Mouse (Mus musculus) forebrain, embryonic 16.5 days (tissue): ENCODE measurements around the gene Psmb7. TPM values are rescaled to one million over a fixed set of nuclear protein-coding genes. Genes with fewer than 3 reads are reported as not detected.
A peak's percentile ranks its signal among the peaks of the same experiment; 100 is the strongest.

Experiments
- ATAC-seq: fragments of 200-750 bp; cut with Nextera tagmentation; 2 replicates; pipeline ENCODE4 v1.8.0; 2017; ENCODE audit warnings: mild to moderate bottlenecking, moderate library complexity
- H3K27ac ChIP-seq: fragments of 300-500 bp; sonication (generic); 2 replicates; pipeline ENCODE4 v1.5.1; 2014; ENCODE audit warnings: low read length, control low read depth
- H3K27me3 ChIP-seq: fragments of 300-500 bp; sonication (generic); replicated peaks from 2 replicates; pipeline ENCODE4 v1.6.1; 2014; ENCODE audit warnings: low read length; ENCODE audit not compliant: control insufficient read depth, insufficient read depth
- H3K36me3 ChIP-seq: fragments of 300-500 bp; sonication (generic); 2 replicates; pipeline ENCODE4 v1.6.1; 2014; ENCODE audit not compliant: control insufficient read depth, insufficient read depth
- H3K4me1 ChIP-seq: fragments of 300-500 bp; sonication (generic); replicated peaks from 2 replicates; pipeline ENCODE4 v1.6.1; 2014; ENCODE audit warnings: low read length; ENCODE audit not compliant: control insufficient read depth, insufficient read depth
- H3K4me2 ChIP-seq: fragments of 300-500 bp; sonication (generic); 2 replicates; pipeline ENCODE4 v1.6.1; 2014; ENCODE audit warnings: mild to moderate bottlenecking, low read length, control low read depth
- H3K4me3 ChIP-seq: fragments of 300-500 bp; sonication (generic); replicated peaks from 2 replicates; pipeline ENCODE4 v1.5.1; 2014; ENCODE audit warnings: mild to moderate bottlenecking, low read length, control low read depth
- H3K9ac ChIP-seq: fragments of 300-500 bp; sonication (generic); replicated peaks from 2 replicates; pipeline ENCODE4 v1.6.1; 2014; ENCODE audit warnings: low read depth, low read length, control low read depth
- H3K9me3 ChIP-seq: fragments of 300-500 bp; sonication (generic); 2 replicates; pipeline ENCODE4 v1.6.1; 2016; ENCODE audit warnings: low read length; ENCODE audit not compliant: control insufficient read depth
- WGBS: fragments of 180-500 bp; shearing (Covaris S2); extraction: QIAGEN DNeasy Blood & Tissue Kit; methylation state at CpG from one replicate; pipeline ENCODE4 v1.1.7; 2014; 5-methylcytosine and 5-hydroxymethylcytosine counted together
- polyA plus RNA-seq: library from polyadenylated mRNA; unstranded; fragments of >200 nt; fragmentation: Nextera tagmentation; extraction: Ambion mirVana; gene quantifications from 2 replicates; pipeline ENCODE4 v1.2.1, GENCODE M21; 2015

The Psmb7 gene
- polyA plus RNA-seq, 1 experiment from 2014 or later = 289 TPM

DNA sequence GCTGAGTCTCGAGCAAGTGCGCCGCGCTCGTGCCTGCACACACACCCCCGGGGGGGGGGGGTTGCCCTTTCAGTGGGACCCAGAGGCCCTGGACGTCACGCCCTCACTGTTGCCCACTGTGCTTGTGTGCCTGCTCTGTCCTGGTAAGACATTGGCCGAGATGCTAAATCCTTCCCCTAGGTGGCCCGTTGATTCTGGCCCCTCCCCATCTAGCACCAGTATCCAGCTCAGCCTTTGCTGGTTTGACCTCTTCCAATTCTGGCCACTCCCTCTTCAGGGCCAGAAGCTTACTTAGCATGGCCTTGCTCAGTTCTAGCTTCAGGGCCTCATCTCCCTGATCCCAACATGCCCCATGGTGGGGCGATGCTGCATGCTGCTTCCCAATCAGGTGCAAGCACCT, 28.6 kb upstream of the Psmb7 start:
- no peaks in the 10 kb centered on the region for H3K36me3 ChIP-seq
- no peak overlapping the region for H3K4me2 ChIP-seq
- no peak overlapping the region for H3K9ac ChIP-seq
- no peak overlapping the region for H3K27ac ChIP-seq
- H3K27me3 ChIP-seq = no peaks in the 10 kb centered on the region
- no peaks in the 10 kb centered on the region; the same call in 1 of the 2 replicates for H3K4me1 ChIP-seq
- no peak for ATAC-seq
- no peaks in the 10 kb centered on the region for H3K9me3 ChIP-seq
- 68% methylated on average over 11 of the region's 11 CpGs for WGBS
- H3K4me3 ChIP-seq = no peak overlapping the region

DNA sequence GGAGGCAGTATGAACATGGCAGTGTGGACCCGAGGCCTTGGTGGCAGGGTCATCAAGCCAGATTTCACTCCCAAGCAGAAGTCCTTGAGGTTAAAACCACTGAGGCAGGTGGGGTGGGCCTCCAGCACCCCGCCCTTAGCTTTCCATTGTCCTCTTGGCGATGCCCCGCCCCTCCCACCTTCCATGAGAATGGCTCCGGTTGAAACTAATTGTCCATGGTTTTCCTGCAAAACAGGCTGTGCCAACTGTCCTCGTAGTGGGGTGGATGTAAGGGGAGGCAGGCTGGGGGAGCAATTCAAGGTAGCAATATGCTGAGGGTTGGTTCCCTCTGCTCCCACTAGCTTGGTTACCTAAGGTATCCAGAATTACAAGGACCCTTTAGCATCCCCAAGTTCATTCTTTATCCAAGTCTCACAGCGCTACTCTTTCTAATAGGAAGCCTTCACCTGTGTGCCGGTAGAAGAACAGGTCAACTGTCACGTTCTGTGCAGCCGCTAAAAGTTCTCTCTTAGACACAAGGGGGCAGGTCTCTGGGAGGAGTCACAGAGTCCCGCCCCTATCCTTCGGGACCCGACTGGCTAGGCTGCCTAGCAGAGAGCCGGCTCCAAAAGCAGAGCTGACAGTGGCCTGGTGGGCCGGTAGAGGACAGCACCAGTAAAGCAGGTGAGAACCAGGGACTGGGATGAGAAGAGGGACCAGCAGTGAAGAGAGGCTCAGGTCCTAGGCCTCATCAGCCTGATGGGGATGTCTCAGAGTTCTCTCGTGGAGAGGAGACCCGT, 25.1 kb upstream of the Psmb7 start:
- Histone ChIP-seq H3K9me3 (no peaks in the 10 kb centered on the region), H3K4me2 (peak overlapping the region; percentile 7; the same call in 1 of the 2 replicates), H3K4me1 (no peaks in the 10 kb centered on the region; the same call in 1 of the 2 replicates), H3K9ac (no peak overlapping the region), H3K27ac (no peak overlapping the region), H3K4me3 (peak overlapping the region; percentile 13; the same call in 1 of the 2 replicates), H3K36me3 (no peaks in the 10 kb centered on the region), H3K27me3 (no peaks in the 10 kb centered on the region)
- ATAC-seq = peak; percentile 52; the same call in 1 of the 2 replicates
- 11% methylated on average over 17 of the region's 17 CpGs for WGBS

DNA sequence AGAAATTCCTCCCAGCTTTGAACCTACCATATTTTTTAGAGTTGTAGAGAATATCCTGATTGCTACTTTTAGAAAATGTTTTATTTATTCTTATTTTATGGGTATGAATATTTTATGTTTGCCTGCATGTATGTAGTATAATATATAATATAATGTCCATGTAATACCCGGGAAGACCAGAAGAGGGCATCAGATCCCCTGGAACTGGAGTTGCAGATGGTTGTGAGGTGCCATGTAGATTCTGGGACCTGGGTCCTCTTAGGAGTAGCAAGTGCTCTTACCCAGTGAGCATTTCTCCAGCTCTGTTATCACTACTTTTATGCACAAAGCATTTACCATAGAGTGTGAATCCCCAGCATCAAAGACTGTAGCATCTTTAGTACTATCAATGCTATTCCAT, 17.5 kb upstream of the Psmb7 start:
- WGBS = 0% methylated on average over 1 of the region's 1 CpGs

DNA sequence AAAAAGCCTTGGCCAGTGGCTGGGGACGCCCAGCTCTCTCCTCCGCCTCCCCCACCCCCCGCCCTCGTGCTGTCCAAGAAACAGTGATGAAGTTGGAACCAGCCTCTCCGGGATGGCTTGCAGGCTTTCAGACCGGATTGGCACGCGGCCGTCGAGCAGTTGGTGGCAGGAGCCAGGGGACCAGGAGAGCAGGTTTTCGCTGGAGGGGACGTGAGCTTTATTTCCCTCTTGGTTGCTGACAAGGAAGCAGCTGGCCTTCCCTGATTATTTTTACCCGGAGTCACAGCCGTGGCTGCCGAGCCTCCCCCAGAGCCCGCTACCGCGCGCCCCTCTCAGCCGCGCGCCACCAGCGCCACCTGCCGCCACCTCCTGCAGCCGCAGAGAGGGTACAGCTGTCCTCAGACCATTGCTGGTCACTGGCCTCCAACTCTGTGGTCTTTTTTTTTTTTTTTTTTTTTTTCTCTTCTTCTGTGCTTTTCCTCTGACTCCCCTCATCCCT, 14.5 kb upstream of the Psmb7 start:
- peak; percentile 99 for ATAC-seq
- Histone ChIP-seq H3K4me2 (peak overlapping the region; percentile 68), H3K9ac (peak overlapping the region; percentile 63), H3K9me3 (no peaks in the 10 kb centered on the region), H3K36me3 (no peaks in the 10 kb centered on the region), H3K4me3 (peak overlapping the region; percentile 50), H3K27ac (peak overlapping the region; percentile 78), H3K27me3 (no peaks in the 10 kb centered on the region), H3K4me1 (no peaks in the 10 kb centered on the region)
- under 1% methylated on average over 25 of the region's 25 CpGs for WGBS

More for the DNA sequence above, 17.5 kb upstream of the Psmb7 start:
- Histone ChIP-seq H3K4me2 (no peak overlapping the region), H3K4me3 (no peak overlapping the region), H3K27ac (no peak overlapping the region), H3K27me3 (no peaks in the 10 kb centered on the region), H3K4me1 (no peaks in the 10 kb centered on the region), H3K9me3 (no peaks in the 10 kb centered on the region), H3K9ac (no peak overlapping the region), H3K36me3 (no peaks in the 10 kb centered on the region)
- ATAC-seq = no peak

DNA sequence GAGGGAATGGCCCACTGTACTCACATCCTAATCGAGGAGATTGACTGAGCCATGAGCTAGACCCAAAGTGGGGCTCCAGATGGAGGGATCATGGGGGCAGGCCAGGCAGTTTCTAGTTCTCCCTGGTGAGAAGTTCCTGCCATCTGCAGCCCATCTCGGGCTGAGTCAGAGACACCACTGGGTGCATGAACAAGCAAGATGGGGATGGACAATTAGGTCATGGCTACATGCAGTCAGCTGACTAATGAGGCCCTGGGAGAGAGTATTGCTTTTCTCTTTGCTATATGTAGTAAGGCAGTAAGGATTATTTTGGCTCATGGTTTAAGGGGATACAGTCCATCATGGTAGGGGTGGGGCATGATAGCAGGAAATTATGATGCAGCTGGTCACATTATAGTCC, 9.8 kb upstream of the Psmb7 start:
- H3K9ac ChIP-seq = no peak overlapping the region
- 86% methylated on average over 2 of the region's 2 CpGs for WGBS
- ATAC-seq = no peak
- H3K4me3 ChIP-seq = no peak overlapping the region
- no peaks in the 10 kb centered on the region; the same call in 1 of the 2 replicates for H3K4me1 ChIP-seq
- H3K27me3 ChIP-seq = no peaks in the 10 kb centered on the region
- no peaks in the 10 kb centered on the region for H3K36me3 ChIP-seq
- no peak overlapping the region for H3K27ac ChIP-seq
- H3K4me2 ChIP-seq = no peak overlapping the region
- H3K9me3 ChIP-seq = no peaks in the 10 kb centered on the region

DNA sequence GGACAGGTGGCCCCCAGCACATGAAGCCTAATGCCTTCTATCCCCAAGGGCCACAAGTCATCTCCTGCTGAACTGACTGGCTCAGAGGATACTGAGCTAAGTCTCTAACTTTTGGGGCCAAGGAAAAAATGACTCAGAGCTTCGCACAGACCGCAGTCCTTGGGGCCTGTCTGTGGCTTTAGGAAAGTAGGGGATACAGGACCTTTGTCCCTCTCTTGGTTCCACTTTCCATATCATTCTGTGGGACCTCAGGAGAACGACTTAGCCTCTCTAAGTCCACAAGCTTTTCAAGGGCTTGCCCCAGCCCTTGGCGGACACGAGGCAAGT, 9.4 kb upstream of the Psmb7 start:
- 89% methylated on average over 5 of the region's 5 CpGs for WGBS
- no peak overlapping the region for H3K9ac ChIP-seq
- H3K36me3 ChIP-seq = no peaks in the 10 kb centered on the region
- no peaks in the 10 kb centered on the region for H3K27me3 ChIP-seq
- H3K9me3 ChIP-seq = no peaks in the 10 kb centered on the region
- ATAC-seq = no peak
- no peak overlapping the region for H3K4me2 ChIP-seq
- H3K4me3 ChIP-seq = no peak overlapping the region
- H3K4me1 ChIP-seq = no peaks in the 10 kb centered on the region; the same call in 1 of the 2 replicates
- no peak overlapping the region for H3K27ac ChIP-seq

DNA sequence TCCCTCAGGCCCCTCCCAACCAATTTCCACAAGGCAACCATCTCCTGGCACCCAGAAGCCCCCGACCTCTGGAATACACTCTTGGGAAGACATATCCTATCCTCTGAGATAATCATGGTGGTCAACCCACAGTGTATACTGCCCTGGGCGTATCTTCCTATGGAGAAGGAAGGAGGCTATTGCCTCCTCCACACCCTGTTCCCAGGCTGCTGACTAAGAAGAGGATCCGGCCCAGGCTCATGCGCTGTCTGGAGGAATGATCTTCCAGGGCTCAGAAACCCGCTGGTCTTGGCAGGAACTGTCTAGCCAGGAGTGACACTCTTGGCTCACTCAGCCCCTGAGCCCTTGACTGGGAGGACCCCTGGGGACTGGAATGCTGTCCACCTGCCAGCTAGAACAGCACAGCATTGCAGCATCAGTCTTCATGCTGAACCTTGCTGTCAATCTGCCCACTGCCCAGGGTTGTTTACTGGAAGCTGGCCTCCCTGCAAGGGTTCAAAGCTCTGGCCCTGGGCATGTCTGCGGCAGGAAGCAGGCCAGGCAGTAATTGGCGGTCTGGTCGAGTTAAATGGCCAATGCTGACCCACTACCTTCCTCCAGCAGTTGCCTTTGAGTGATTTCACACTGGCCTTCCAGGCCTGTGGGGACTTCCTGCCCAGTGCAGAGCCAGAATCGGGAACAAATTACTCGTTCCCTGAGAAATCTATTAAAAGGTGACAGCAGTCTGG, 8.8 kb upstream of the Psmb7 start:
- H3K27me3 ChIP-seq = no peaks in the 10 kb centered on the region
- no peak overlapping the region for H3K4me3 ChIP-seq
- H3K4me1 ChIP-seq = no peaks in the 10 kb centered on the region; the same call in none of the 2 replicates
- WGBS = 72% methylated on average over 10 of the region's 10 CpGs
- no peak overlapping the region for H3K4me2 ChIP-seq
- H3K27ac ChIP-seq = no peak overlapping the region
- no peaks in the 10 kb centered on the region for H3K9me3 ChIP-seq
- no peak for ATAC-seq
- no peak overlapping the region for H3K9ac ChIP-seq
- H3K36me3 ChIP-seq = no peaks in the 10 kb centered on the region

DNA sequence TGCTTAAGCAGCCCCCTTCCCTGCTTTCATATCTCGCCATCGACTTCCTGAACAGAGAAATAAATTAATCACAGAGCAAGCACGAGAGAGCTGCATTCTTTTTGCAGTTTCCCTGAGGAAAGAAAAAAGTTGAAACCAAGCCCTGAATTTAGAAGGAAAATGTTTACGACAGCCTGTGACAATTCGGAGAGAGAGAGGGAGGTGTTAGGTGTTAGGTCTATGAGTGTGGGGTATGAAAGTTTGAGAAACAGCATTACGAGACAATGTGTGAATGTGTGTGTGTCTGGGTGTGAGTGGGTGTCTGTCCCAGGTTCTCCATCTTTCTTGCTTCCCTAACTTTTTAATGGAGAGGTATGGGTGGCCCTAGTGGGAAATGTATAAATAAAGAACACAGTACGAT, 8.2 kb upstream of the Psmb7 start:
- WGBS = 85% methylated on average over 7 of the region's 7 CpGs
- Histone ChIP-seq H3K27me3 (no peaks in the 10 kb centered on the region), H3K4me1 (peaks cover 6% of the 10 kb centered on the region), H3K4me2 (no peak overlapping the region), H3K9ac (no peak overlapping the region), H3K27ac (no peak overlapping the region), H3K9me3 (no peaks in the 10 kb centered on the region), H3K36me3 (no peaks in the 10 kb centered on the region), H3K4me3 (no peak overlapping the region)
- ATAC-seq = no peak

DNA sequence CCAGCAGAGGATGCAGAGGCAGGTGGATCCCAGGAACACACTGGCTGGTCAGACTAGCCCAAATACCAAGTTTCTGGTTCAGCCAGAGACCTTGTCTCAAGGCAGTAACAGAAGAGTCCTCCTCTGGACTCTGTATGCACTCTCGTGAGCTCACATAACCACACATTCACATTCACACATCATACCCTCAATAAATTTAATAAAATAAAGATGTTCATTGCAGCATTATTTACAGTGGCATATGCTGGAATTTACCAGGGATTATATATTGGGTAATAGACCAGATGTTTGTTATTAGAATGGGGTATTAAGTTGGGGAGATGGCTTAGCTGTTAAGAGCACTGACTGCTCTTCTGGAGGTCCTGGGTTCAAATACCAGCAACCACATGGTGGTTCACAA, 6.5 kb upstream of the Psmb7 start:
- Histone ChIP-seq H3K27me3 (no peaks in the 10 kb centered on the region), H3K9me3 (no peaks in the 10 kb centered on the region), H3K9ac (no peak overlapping the region), H3K4me2 (no peak overlapping the region), H3K4me1 (peaks cover 8% of the 10 kb centered on the region), H3K36me3 (no peaks in the 10 kb centered on the region), H3K27ac (no peak overlapping the region), H3K4me3 (no peak overlapping the region)
- 94% methylated on average over 1 of the region's 1 CpGs for WGBS
- no peak for ATAC-seq
